Mouse (Mus musculus): Measurements from ENCODE around the gene Gm45140. TPM values are rescaled to one million over a fixed set of nuclear protein-coding genes. Genes with fewer than 3 reads are reported as not detected.
"Not testable (repeated sequence)": the region's sequence is repeated elsewhere in the genome, so short reads cannot be mapped to it uniquely, and the experiment has no call there.

Gene Gm45140
- polyA plus RNA-seq, 1 experiment from 2014 or later = 3.9 TPM

DNA sequence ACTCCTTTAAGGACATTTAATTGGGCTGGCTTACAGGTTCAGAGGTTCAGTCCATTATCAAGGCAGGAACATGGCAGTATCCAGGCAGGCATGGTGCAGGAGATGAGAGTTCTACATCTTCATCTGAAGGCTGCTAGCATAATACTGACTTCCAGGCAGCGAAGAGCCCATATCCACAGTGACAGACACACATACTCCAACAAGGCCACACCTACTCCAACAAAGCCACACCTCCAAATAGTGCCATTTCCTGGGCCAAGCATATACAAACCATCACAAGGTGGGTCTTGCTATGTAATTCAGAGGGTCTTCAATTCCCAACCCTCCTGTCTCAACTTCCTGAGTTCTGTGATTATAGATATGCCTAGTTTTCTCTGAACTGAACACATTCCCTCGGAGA, 71.3 kb downstream of the Gm45140 start:
- H3K36me3 ChIP-seq; H3K4me2 ChIP-seq; H3K27ac ChIP-seq; H3K27me3 ChIP-seq; H3K9ac ChIP-seq; H3K4me3 ChIP-seq; ATAC-seq (ENCODE audit: insufficient number of reproducible peaks, insufficient read depth, low FRiP score, low TSS enrichment, low read depth); H3K4me1 ChIP-seq; H3K9me3 ChIP-seq: not testable (repeated sequence)
- 90% methylated on average over 2 of the region's 2 CpGs for WGBS

DNA sequence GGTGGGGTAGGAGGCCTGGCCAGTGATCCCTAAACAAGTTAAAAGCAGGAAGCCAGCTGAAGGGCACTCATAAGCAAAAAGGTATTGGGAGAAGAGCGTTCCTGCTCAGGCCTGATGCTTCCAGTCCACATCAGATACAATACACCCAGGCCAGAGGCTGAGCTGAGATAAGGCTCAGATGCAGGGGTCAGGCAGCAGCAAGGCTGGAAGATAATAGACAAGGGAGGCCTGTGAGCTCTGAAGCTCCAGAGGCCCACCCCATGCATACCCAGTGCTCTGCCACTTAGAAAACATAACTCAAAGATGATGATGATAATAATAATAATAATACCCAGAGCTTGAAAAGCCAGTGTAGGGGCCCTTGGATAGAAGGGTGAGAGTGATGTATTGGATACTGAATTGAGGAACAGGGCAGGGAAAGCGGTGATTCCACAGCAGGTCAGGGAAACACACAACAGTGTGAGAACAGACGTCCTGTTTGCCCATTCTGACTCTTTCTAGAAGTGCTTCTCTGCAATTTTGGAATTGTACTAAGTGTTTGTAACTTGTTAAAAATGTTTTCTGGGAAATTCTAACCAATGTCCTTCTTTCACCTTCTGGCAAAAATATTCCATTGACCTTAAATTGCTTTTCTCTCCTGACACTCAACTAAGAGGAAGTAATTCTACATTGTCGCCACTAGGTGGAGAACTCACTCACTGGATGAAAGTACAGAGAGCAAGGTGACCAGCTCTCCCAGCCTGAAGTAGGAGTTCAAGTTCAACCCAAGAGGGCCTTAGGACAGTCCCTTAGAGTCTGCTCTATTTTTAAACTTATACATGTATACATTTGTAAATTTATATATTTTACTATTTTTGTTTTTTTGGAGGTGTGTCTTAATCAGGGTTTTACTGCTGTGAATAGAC, 72.0 kb downstream of the Gm45140 start:
- Histone ChIP-seq H3K4me2 (no peak overlapping the region), H3K27me3 (no peaks in the 10 kb centered on the region), H3K4me3 (no peak overlapping the region), H3K27ac (no peak overlapping the region), H3K9ac (no peak overlapping the region), H3K36me3 (no peaks in the 10 kb centered on the region), H3K4me1 (no peaks in the 10 kb centered on the region), H3K9me3 (no peaks in the 10 kb centered on the region)
- 70% methylated on average over 4 of the region's 4 CpGs for WGBS
- ATAC-seq (ENCODE audit: insufficient number of reproducible peaks, insufficient read depth, low FRiP score, low TSS enrichment, low read depth) = no peak

DNA sequence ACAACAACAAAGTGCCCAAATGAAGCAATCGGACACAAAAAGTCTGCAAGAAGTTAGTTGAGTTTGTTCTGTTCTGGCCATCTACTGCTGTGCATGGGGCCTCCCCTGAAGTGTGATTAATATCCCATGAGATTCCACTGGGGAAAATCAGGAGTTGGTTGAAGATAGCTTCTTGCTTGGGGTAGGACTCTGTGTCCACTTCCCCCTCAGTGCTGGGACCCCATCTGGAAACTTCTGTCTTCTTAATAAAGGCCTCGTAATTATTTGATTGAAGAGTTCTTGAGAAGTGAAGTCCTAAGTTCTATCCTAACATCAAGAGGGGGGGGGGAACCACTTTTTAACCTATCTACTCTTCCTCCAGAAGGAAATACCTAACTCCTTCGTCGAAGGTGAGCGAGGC, 73.4 kb downstream of the Gm45140 start:
- Histone ChIP-seq H3K9ac (no peak overlapping the region), H3K27me3 (no peaks in the 10 kb centered on the region), H3K36me3 (no peaks in the 10 kb centered on the region), H3K4me2 (no peak overlapping the region), H3K27ac (no peak overlapping the region), H3K4me3 (no peak overlapping the region), H3K4me1 (no peaks in the 10 kb centered on the region), H3K9me3 (no peaks in the 10 kb centered on the region)
- no peak for ATAC-seq (ENCODE audit: insufficient number of reproducible peaks, insufficient read depth, low FRiP score, low TSS enrichment, low read depth)
- WGBS = 84% methylated on average over 5 of the region's 5 CpGs

DNA sequence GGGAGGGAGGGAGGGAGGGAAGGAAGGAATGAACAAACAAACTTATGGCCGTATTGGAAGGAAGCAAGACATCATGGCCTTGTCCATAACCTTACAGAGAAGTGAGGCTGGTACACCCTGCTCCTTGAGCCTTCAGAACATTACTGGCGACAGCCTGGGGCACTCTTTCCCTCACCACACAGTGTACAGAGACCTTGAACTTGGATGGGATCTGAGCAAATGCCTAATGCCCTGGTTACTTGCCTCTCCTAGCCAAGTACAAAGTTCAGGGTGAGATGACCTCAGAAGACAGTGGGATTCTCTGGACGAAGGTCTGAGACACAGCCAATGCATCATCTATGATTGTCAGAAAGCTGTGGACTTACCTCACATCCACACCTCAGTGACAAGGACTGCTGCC, 75.7 kb downstream of the Gm45140 start:
- whole genome bisulfite sequencing = 61% methylated on average over 3 of the region's 3 CpGs
- Histone ChIP-seq H3K27ac (no peak overlapping the region), H3K4me1 (no peaks in the 10 kb centered on the region), H3K36me3 (no peaks in the 10 kb centered on the region), H3K9me3 (no peaks in the 10 kb centered on the region), H3K4me2 (no peak overlapping the region), H3K27me3 (no peaks in the 10 kb centered on the region), H3K9ac (no peak overlapping the region), H3K4me3 (no peak overlapping the region)
- no peak for ATAC-seq (ENCODE audit: insufficient number of reproducible peaks, insufficient read depth, low FRiP score, low TSS enrichment, low read depth)

DNA sequence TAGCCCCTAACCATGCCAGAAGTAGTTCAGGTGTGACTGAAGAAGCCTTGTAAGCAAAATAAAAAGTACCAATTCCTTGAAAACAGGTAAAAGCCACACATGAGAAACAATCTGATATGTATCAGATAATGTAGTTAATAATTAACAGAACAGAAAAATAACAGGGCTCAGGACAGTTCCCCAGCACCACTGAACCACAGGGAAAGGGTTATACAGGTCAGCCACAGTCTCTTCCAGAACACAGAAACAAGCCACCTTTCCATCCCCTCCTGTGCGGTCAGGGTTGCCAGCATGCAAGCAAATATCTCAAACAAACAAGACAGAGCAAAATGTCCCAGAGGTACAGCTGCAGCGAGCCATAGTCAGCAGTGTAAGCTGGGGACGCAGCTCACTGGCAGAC, 76.2 kb downstream of the Gm45140 start:
- Histone ChIP-seq H3K4me3 (no peak overlapping the region), H3K9ac (no peak overlapping the region), H3K27me3 (no peaks in the 10 kb centered on the region), H3K27ac (no peak overlapping the region), H3K9me3 (no peaks in the 10 kb centered on the region), H3K4me1 (no peaks in the 10 kb centered on the region), H3K4me2 (no peak overlapping the region), H3K36me3 (no peaks in the 10 kb centered on the region)
- WGBS = 62% methylated on average over 3 of the region's 3 CpGs
- ATAC-seq (ENCODE audit: insufficient number of reproducible peaks, insufficient read depth, low FRiP score, low TSS enrichment, low read depth) = no peak

DNA sequence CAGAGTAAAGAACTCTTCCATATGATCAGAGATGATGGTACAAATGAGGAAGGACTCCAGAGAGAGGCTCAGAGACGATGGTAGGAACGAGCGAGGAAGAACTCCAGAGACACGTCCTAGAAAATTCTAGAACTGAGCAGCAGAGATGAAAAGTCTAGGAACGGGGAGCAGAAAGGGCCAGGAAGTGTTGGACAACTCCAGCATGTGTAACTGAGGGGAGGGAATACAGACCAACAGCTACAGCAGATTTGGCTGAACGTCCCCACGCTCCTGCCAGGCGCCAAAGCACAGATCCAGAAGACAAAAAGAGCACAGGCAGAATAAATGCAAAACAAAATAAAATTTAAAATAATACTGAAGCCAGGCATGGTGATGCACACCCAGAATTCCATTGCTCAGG, 78.7 kb downstream of the Gm45140 start:
- WGBS = 86% methylated on average over 8 of the region's 8 CpGs

DNA sequence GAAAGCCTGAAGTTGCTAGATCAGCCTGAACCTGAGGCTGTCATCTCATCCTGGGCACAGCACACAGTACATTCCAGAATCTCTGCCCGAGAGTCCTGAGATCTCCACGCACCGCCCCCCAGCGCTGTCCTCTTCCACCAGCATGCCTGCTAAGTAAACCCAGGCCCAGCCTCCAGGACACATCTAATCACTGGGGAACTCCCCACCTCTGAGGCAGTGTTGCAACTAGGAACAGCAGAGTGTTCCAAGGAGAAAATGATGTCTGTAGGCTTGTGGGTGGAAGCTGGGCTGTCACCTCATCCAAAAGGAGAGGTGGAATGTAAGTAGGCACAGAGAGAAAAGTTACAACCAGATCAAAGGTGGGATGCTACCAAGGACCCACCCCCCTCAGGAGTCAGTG, 80.4 kb downstream of the Gm45140 start:
- H3K9me3 ChIP-seq = no peaks in the 10 kb centered on the region
- H3K9ac ChIP-seq = no peak overlapping the region

More for the DNA sequence above, 78.7 kb downstream of the Gm45140 start:
- no peak overlapping the region for H3K9ac ChIP-seq
- H3K4me2 ChIP-seq = no peak overlapping the region
- no peak overlapping the region for H3K27ac ChIP-seq
- no peaks in the 10 kb centered on the region for H3K9me3 ChIP-seq
- H3K27me3 ChIP-seq = no peaks in the 10 kb centered on the region
- no peak overlapping the region for H3K4me3 ChIP-seq
- no peaks in the 10 kb centered on the region for H3K4me1 ChIP-seq
- no peaks in the 10 kb centered on the region for H3K36me3 ChIP-seq
- no peak for ATAC-seq (ENCODE audit: insufficient number of reproducible peaks, insufficient read depth, low FRiP score, low TSS enrichment, low read depth)

DNA sequence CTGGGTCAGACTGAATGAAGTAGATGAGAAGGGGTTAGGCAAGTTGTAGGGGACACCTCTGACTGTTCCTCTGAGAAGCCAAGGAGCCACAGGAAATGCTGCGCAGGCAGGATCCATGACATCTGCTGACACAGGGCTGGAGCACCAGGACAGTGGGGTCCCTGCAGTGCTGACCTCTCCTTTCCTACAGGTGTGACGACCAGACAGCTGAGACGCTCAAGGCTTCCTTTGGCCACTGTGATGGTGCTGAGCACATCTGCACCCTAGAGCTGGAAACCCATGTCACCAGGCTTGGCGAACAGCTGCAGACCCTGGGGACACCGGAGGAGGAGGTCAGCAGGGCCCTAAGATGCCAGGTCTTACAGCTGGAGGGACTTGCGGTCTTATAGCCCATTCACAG, 84.0 kb downstream of the Gm45140 start:
- Histone ChIP-seq H3K4me3 (no peak overlapping the region), H3K4me1 (peaks cover 12% of the 10 kb centered on the region), H3K27me3 (no peaks in the 10 kb centered on the region), H3K4me2 (no peak overlapping the region), H3K27ac (no peak overlapping the region), H3K9me3 (no peaks in the 10 kb centered on the region), H3K36me3 (no peaks in the 10 kb centered on the region), H3K9ac (no peak overlapping the region)
- no peak for ATAC-seq (ENCODE audit: insufficient number of reproducible peaks, insufficient read depth, low FRiP score, low TSS enrichment, low read depth)
- 77% methylated on average over 6 of the region's 6 CpGs for WGBS

More for the DNA sequence above, 80.4 kb downstream of the Gm45140 start:
- no peak overlapping the region for H3K4me2 ChIP-seq
- WGBS = 86% methylated on average over 4 of the region's 4 CpGs
- no peaks in the 10 kb centered on the region for H3K27me3 ChIP-seq
- no peak overlapping the region for H3K27ac ChIP-seq
- H3K36me3 ChIP-seq = no peaks in the 10 kb centered on the region
- ATAC-seq (ENCODE audit: insufficient number of reproducible peaks, insufficient read depth, low FRiP score, low TSS enrichment, low read depth) = no peak
- no peak overlapping the region for H3K4me3 ChIP-seq
- 0 out of 2 replicates have a peak, but pooled peaks cover 4% of the 10 kb centered on the region for H3K4me1 ChIP-seq

DNA sequence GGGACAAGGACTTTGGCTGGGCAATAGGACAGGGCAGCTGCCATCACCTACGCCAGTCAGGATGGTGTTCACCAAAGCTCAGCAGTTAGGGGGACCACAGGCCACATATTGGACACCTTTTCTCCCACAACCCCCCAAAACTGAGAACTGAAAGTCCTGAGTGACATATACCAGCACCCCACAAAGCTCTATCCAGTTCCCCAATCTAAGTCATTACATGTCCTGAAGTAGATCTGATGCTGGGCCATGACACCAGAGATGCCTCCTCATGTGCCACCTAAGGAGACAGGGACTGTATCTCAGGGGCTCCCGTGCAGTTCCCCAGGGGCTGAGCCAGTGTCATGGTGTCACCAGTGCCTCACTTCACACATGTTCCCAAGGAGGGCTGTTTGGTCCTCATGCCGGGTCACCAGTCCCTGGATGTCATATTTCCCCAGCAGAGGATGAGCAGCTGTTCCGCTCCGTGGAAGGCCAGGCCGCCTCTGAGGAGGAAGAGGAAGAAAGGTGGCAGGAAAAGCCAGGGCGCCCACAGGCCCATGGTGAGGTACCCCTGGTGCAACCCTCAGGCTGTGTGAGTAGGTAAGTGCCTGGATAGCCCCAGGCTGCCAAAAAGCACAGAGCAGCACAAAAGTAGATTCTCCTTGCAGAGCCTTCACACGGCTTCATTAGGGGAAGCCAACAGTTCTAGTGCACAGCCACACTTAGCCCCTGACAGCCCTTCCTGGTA, 85.2 kb downstream of the Gm45140 start:
- no peaks in the 10 kb centered on the region for H3K9me3 ChIP-seq
- no peak overlapping the region for H3K27ac ChIP-seq
- 83% methylated on average over 8 of the region's 8 CpGs for WGBS
- no peak for ATAC-seq (ENCODE audit: insufficient number of reproducible peaks, insufficient read depth, low FRiP score, low TSS enrichment, low read depth)
- no peak overlapping the region for H3K9ac ChIP-seq
- H3K27me3 ChIP-seq = no peaks in the 10 kb centered on the region
- H3K4me3 ChIP-seq = no peak overlapping the region
- H3K36me3 ChIP-seq = no peaks in the 10 kb centered on the region
- peaks cover 16% of the 10 kb centered on the region for H3K4me1 ChIP-seq
- no peak overlapping the region for H3K4me2 ChIP-seq

DNA sequence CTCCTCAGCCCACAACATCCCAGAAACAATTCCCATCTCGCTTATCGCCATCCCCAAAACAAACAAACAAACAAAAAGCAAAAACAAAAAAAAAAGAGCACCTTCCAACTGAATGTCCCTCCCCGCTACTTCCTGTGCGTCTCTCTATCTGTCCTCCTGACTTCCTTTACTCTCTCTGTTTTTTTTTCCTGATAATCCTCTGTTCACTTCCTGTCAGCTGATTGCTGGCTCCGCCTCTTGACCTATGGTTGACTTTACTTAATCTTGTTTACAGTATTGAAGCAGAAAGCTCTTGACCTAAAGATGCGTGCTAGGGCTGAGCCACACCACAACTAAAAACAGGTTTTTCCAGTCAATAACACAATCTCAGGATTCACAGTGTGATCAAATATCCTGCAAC, 87.1 kb downstream of the Gm45140 start:
- 81% methylated on average over 6 of the region's 6 CpGs for WGBS

DNA sequence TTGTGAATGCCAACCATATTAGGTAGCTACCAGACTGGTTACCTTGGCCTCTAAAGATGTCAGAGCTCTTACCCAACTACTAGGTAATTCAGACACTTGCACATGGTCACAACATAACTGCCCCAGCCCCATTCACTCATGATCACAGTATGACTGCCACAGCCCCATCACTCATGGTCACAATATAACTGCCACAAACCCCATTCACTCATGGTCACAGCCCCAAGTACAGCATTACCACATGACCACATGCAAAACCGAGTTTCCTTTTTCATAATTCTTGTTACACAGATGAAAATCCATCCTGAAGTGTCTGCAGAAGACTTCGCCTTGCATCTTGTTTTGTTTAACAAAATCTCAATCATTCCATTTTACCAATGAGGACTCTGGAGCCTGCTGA, 87.5 kb downstream of the Gm45140 start:
- no peaks in the 10 kb centered on the region for H3K27me3 ChIP-seq
- H3K4me3 ChIP-seq = no peak overlapping the region
- peaks cover 16% of the 10 kb centered on the region for H3K4me1 ChIP-seq
- H3K27ac ChIP-seq = no peak overlapping the region
- no peaks in the 10 kb centered on the region for H3K9me3 ChIP-seq
- no peak for ATAC-seq (ENCODE audit: insufficient number of reproducible peaks, insufficient read depth, low FRiP score, low TSS enrichment, low read depth)
- 84% methylated on average over 2 of the region's 2 CpGs for WGBS
- no peak overlapping the region for H3K4me2 ChIP-seq
- no peak overlapping the region for H3K9ac ChIP-seq
- H3K36me3 ChIP-seq = no peaks in the 10 kb centered on the region

More for the DNA sequence above, 87.1 kb downstream of the Gm45140 start:
- Histone ChIP-seq H3K9ac (no peak overlapping the region), H3K4me2 (no peak overlapping the region), H3K4me1 (peaks cover 16% of the 10 kb centered on the region), H3K27ac (no peak overlapping the region), H3K9me3 (no peaks in the 10 kb centered on the region), H3K36me3 (no peaks in the 10 kb centered on the region), H3K4me3 (no peak overlapping the region), H3K27me3 (no peaks in the 10 kb centered on the region)
- ATAC-seq (ENCODE audit: insufficient number of reproducible peaks, insufficient read depth, low FRiP score, low TSS enrichment, low read depth) = no peak

DNA sequence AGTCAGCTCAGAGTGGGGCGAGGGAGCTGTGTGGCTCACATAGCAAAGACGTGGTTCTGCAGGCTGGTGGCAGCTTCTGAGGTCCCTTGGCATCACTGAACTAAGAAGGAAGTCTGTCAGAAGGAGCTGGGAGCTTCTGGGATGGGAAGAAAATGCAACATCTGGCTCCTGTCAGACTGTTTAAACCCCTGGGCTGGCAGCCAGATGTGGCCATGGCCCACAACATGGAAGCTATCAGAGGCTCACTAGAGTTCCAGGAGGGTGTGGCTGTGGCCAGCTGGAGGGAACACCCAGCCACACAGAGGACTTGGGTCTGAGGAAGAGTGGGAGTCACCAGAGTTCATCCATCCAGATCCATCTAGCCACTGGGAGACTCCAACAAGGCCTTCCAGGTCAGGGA, 88.7 kb downstream of the Gm45140 start:
- Histone ChIP-seq H3K4me1 (peaks cover 16% of the 10 kb centered on the region), H3K9ac (no peak overlapping the region), H3K4me2 (no peak overlapping the region), H3K27me3 (no peaks in the 10 kb centered on the region), H3K9me3 (no peaks in the 10 kb centered on the region), H3K36me3 (no peaks in the 10 kb centered on the region), H3K27ac (peak overlapping the region; percentile 33; the same call in 1 of the 2 replicates), H3K4me3 (no peak overlapping the region)
- no peak for ATAC-seq (ENCODE audit: insufficient number of reproducible peaks, insufficient read depth, low FRiP score, low TSS enrichment, low read depth)
- WGBS = 50% methylated on average over 2 of the region's 2 CpGs

Data from embryonic facial prominence, embryonic 13.5 days (tissue).